9 mouse cellular contexts compared by ENCODE assay signal in genomic region chr9:105389289-105389688, GRCm38 (mm10). TPM values are rescaled to one million over a fixed set of nuclear protein-coding genes. Genes with fewer than 3 reads are reported as not detected.
A peak's percentile ranks its signal among the peaks of the same experiment; 100 is the strongest.
DNase-seq lines count a peak whose midpoint lies in the region; ATAC-seq lines count a peak whose summit lies in the region.
"Had no signal": no experiment of that assay in that cellular context is flagged by ENCODE, and none has a peak within 500 bp of the region (broad histone marks: within the 10 kb centered on the region; RNA-seq: fewer than 3 reads in every experiment).

No protein-coding gene starts in this region.

- ATAC-seq in kidney, embryonic 15.5 days (replicated peaks; ENCODE audit: low FRiP score) = no peak
- ATAC-seq in embryonic facial prominence, embryonic 11.5 days (replicated peaks; ENCODE audit: insufficient number of reproducible peaks, low FRiP score, low TSS enrichment, low read depth) = no peak
- ATAC-seq in limb, embryonic 11.5 days (ENCODE audit: insufficient number of reproducible peaks, low FRiP score, low TSS enrichment, low read depth) = no peak

- no peaks in the 10 kb centered on the region for H3K36me3 ChIP-seq in kidney, embryonic 15.5 days
- no peaks in the 10 kb centered on the region for H3K36me3 ChIP-seq in embryonic facial prominence, embryonic 11.5 days (replicated peaks; ENCODE audit: control insufficient read depth, insufficient read depth, low read depth, low read length)
- H3K36me3 ChIP-seq in limb, embryonic 11.5 days (ENCODE audit: control insufficient read depth, insufficient read depth, low read length) = no peaks in the 10 kb centered on the region
- H3K36me3 ChIP-seq: embryonic facial prominence, embryonic 15.5 days had no signal

- H3K4me2 ChIP-seq in kidney, embryonic 15.5 days = no peak overlapping the region
- no peak overlapping the region for H3K4me2 ChIP-seq in embryonic facial prominence, embryonic 11.5 days (ENCODE audit: low read depth, low read length)
- H3K4me2 ChIP-seq in limb, embryonic 11.5 days (ENCODE audit: low read depth, severe bottlenecking) = no peak overlapping the region
- H3K4me2 ChIP-seq: embryonic facial prominence, embryonic 15.5 days had no signal

- no peaks in the 10 kb centered on the region for H3K4me1 ChIP-seq in kidney, embryonic 15.5 days
- no peaks in the 10 kb centered on the region for H3K4me1 ChIP-seq in embryonic facial prominence, embryonic 11.5 days (ENCODE audit: control insufficient read depth, insufficient read depth, low read length)
- H3K4me1 ChIP-seq in limb, embryonic 11.5 days (ENCODE audit: control insufficient read depth, insufficient read depth, low read length) = no peaks in the 10 kb centered on the region
- H3K4me1 ChIP-seq: embryonic facial prominence, embryonic 15.5 days had no signal

- 12% methylated on average over 4 of the region's 4 CpGs for WGBS in kidney, embryonic 15.5 days
- WGBS in embryonic facial prominence, embryonic 11.5 days = 18% methylated on average over 4 of the region's 4 CpGs
- 20% methylated on average over 4 of the region's 4 CpGs for WGBS in limb, embryonic 11.5 days

- peak; percentile 20 for DNase-seq in kidney, adult 11 months
- peak; percentile 18 for DNase-seq in adrenal gland, adult 8-10 months
- DNase-seq in embryonic facial prominence, embryonic 11.5 days (ENCODE audit: low spot score) = peak; percentile 82
- peak; percentile 80 for DNase-seq in induced T-regulatory cell, adult 2 months (ENCODE audit: low read depth)
- DNase-seq in limb, embryonic 11.5 days (ENCODE audit: low spot score) = peak; percentile 84
- DNase-seq in ovary, postnatal 14 days (ENCODE audit: low spot score) = peak; percentile 61
- DNase-seq in thymus, postnatal 25 days = peak; percentile 72

- no peak overlapping the region for H3K27ac ChIP-seq in kidney, embryonic 15.5 days
- H3K27ac ChIP-seq in embryonic facial prominence, embryonic 11.5 days (replicated peaks; ENCODE audit: low read depth, low read length) = no peak overlapping the region
- no peak overlapping the region for H3K27ac ChIP-seq in limb, embryonic 11.5 days (replicated peaks; ENCODE audit: low read depth, low read length)
- H3K27ac ChIP-seq: embryonic facial prominence, embryonic 15.5 days had no signal

- no peaks in the 10 kb centered on the region for H3K9me3 ChIP-seq in kidney, embryonic 15.5 days (replicated peaks)
- no peaks in the 10 kb centered on the region for H3K9me3 ChIP-seq in embryonic facial prominence, embryonic 11.5 days (replicated peaks; ENCODE audit: control insufficient read depth, low read length)
- H3K9me3 ChIP-seq in limb, embryonic 11.5 days (ENCODE audit: control insufficient read depth, low read length) = no peaks in the 10 kb centered on the region
- H3K9me3 ChIP-seq: embryonic facial prominence, embryonic 15.5 days had no signal

- H3K4me3 ChIP-seq in kidney, embryonic 15.5 days (replicated peaks) = no peak overlapping the region
- H3K4me3 ChIP-seq in embryonic facial prominence, embryonic 11.5 days (ENCODE audit: low read depth, low read length) = no peak overlapping the region
- no peak overlapping the region for H3K4me3 ChIP-seq in limb, embryonic 11.5 days (ENCODE audit: low read depth, low read length)
- H3K4me3 ChIP-seq: embryonic facial prominence, embryonic 15.5 days had no signal

- no peak overlapping the region for H3K9ac ChIP-seq in kidney, embryonic 15.5 days
- no peak overlapping the region for H3K9ac ChIP-seq in embryonic facial prominence, embryonic 11.5 days (replicated peaks; ENCODE audit: low read length)
- no peak overlapping the region for H3K9ac ChIP-seq in limb, embryonic 11.5 days (ENCODE audit: low read length)
- H3K9ac ChIP-seq: embryonic facial prominence, embryonic 15.5 days had no signal

- no peaks in the 10 kb centered on the region for H3K27me3 ChIP-seq in kidney, embryonic 15.5 days
- H3K27me3 ChIP-seq in embryonic facial prominence, embryonic 11.5 days (ENCODE audit: control insufficient read depth, insufficient read depth, low read length) = no peaks in the 10 kb centered on the region
- no peaks in the 10 kb centered on the region for H3K27me3 ChIP-seq in limb, embryonic 11.5 days (ENCODE audit: control insufficient read depth, insufficient read depth, low read length)
- H3K27me3 ChIP-seq: embryonic facial prominence, embryonic 15.5 days had no signal

RNA-seq across cellular contexts. Expression of gene Aste1, which starts 5.9 kb away (rescaled TPM):
- polyA plus RNA-seq in kidney, embryonic 15.5 days (2015; fragmentation: Nextera tagmentation; extraction: Ambion mirVana) = 15.5 and 15.9 TPM in 2 replicates
- total RNA-seq in adrenal gland, adult 8-10 months (2022) = 10 to 100 TPM; 10.0 to 14.0 (median 10.4) TPM
- 17.0 and 20.4 TPM in 2 replicates for polyA plus RNA-seq in embryonic facial prominence, embryonic 11.5 days (2014; fragmentation: Nextera tagmentation; extraction: Ambion mirVana)
- 11.9 and 16.3 TPM in 2 replicates for polyA plus RNA-seq in limb, embryonic 11.5 days (2014; fragmentation: Nextera tagmentation; extraction: Ambion mirVana)

RNA-seq across cellular contexts. Expression of gene Nek11, which starts 6.0 kb away (rescaled TPM):
- polyA plus RNA-seq in kidney, embryonic 15.5 days (2015; fragmentation: Nextera tagmentation; extraction: Ambion mirVana) = 0.40 and 0.57 TPM in 2 replicates
- total RNA-seq in adrenal gland, adult 8-10 months (2022) = under 1 TPM in 3 of 4 experiments, not detected in 1; 0.24 to 0.87 (median 0.77) TPM
- 0.43 and 0.50 TPM in 2 replicates for polyA plus RNA-seq in embryonic facial prominence, embryonic 11.5 days (2014; fragmentation: Nextera tagmentation; extraction: Ambion mirVana)
- polyA plus RNA-seq in limb, embryonic 11.5 days (2014; fragmentation: Nextera tagmentation; extraction: Ambion mirVana) = 0.07 and 0.16 TPM in 2 replicates

Comparison
In these comparisons a context has a peak if more than half of its experiments do, and no peak if none do; other contexts are left out.
1. DNase-seq: peak in every context shown above with its lines; median percentile 84 in limb, embryonic 11.5 days; 82 in embryonic facial prominence, embryonic 11.5 days; 80 in induced T-regulatory cell, adult 2 months; 72 in thymus, postnatal 25 days; 61 in ovary, postnatal 14 days; 20 in kidney, adult 11 months; 18 in adrenal gland, adult 8-10 months.